Mouse (Mus musculus): ENCODE data around the gene Gas2l2. TPM values are rescaled to one million over a fixed set of nuclear protein-coding genes. Genes with fewer than 3 reads are reported as not detected.

The Gas2l2 gene
- polyA plus RNA-seq, 1 experiment = not detected

DNA sequence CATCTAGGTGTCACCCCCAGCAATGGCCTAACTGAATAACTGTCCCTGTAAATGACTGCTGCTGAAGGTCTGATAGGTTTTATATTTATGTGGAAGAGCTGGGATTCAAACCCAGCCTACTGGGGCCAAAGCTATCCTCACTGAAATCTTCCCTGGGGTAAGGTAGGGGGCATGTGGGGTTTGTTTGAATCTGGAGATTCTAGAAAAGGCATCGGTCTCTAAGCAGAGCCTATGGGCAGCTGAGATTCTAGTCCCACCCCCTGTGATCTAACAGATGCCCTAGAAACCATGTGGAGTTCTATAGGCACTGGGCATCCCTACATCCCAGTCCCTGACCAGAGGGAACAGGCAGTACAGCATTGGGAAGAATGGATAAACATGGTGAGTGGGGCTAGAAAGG is 8.1 kb upstream of the Gas2l2 start, which contains the start of gene 1700020L24Rik:
Gene 1700020L24Rik, plus strand, starts transcription at position 301 of the 400 bp plus-strand sequence.
- H3K4me1 ChIP-seq (ENCODE audit: control insufficient read depth) = peaks cover 9% of the 10 kb centered on the region
- H3K36me3 ChIP-seq (ENCODE audit: control insufficient read depth) = no peaks in the 10 kb centered on the region
- no peak for TF ChIP-seq GATA1 (IDR thresholded peaks at IDR 0.05; ENCODE audit: low read length)
- peaks cover 46% of the 10 kb centered on the region for H3K27me3 ChIP-seq (ENCODE audit: control insufficient read depth)
- no peaks in the 10 kb centered on the region for H3K9me3 ChIP-seq (ENCODE audit: control insufficient read depth, low read length)
- H3K4me3 ChIP-seq (replicated peaks) = no peak within 1 kb of the TSS

DNA sequence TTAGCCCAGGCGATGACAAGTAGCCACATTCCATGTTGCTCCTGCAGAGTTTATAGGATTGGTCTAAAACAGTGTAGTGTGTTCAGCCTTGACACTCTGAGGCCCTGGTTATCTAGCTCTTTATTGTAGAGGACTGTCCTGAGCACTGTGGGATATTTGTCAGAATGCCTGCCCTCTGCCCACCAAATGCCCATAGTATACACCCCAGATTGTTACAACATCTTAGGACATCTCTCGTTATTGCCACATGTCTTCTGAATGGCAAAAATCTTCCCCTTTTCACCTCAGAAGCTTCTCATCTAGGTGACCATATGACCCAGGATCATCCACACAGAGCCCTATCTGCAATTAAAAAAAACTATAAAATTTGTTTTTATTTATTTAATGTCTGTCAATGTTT is 3.3 kb upstream of the Gas2l2 start:
- Histone ChIP-seq H3K9me3 (ENCODE audit: control insufficient read depth, low read length) (no peaks in the 10 kb centered on the region), H3K4me1 (ENCODE audit: control insufficient read depth) (no peaks in the 10 kb centered on the region), H3K4me3 (replicated peaks) (no peak overlapping the region), H3K36me3 (ENCODE audit: control insufficient read depth) (no peaks in the 10 kb centered on the region), H3K27me3 (ENCODE audit: control insufficient read depth) (peaks cover 45% of the 10 kb centered on the region)
- no peak for TF ChIP-seq TAL1 (IDR thresholded peaks at IDR 0.05; ENCODE audit: low read length)

DNA sequence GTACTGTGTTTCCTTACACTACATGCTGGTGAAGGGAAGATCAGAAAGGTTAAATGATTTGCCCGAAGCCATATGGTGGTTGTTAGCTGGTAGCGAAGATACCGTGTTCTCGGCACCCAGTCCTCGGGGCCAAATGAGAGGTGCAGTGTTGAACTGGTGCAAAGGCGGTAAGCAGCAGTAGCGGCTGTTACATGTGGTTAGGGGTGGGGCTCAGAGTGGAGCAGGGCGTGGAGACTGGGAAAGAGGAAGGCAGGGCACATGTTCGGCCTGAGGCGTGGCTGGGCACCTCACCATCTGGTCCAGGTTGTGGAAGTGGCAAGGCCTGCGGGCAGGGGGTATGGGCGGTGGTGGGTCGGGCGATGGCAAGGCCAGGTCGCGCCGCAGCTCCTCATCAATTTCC is 2.3 kb downstream of the Gas2l2 start:
- H3K27me3 ChIP-seq (ENCODE audit: control insufficient read depth) = peaks cover 51% of the 10 kb centered on the region

DNA sequence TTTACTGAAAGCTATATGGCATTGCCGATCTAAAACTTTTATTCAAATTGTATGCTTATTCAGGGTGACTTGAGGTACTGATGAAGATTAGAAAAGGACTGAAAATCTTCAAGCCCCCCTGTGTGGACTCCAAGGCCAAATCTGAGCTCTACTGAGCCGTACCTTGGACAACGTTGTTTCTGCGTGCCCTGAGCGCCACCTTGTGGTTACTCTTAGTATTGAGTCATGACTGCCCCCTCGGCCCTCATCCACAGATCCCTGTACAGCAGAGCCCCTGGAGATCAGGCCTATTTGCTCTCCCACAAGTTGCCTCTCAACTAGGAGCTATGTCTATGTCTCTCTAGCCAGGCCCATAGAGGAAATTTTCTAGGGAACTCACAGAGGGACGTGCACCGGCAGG is 4.6 kb downstream of the Gas2l2 start:
- H3K4me1 ChIP-seq (ENCODE audit: control insufficient read depth) = no peaks in the 10 kb centered on the region; the same call in 1 of the 2 replicates
- no peak overlapping the region for H3K4me3 ChIP-seq (replicated peaks)
- H3K36me3 ChIP-seq (ENCODE audit: control insufficient read depth) = no peaks in the 10 kb centered on the region
- no peaks in the 10 kb centered on the region for H3K9me3 ChIP-seq (ENCODE audit: control insufficient read depth, low read length)
- no peak for TF ChIP-seq TAL1 (IDR thresholded peaks at IDR 0.05; ENCODE audit: low read length)
- H3K27me3 ChIP-seq (ENCODE audit: control insufficient read depth) = peaks cover 51% of the 10 kb centered on the region

More for the DNA sequence above, 2.3 kb downstream of the Gas2l2 start:
- H3K36me3 ChIP-seq (ENCODE audit: control insufficient read depth) = no peaks in the 10 kb centered on the region
- no peaks in the 10 kb centered on the region for H3K9me3 ChIP-seq (ENCODE audit: control insufficient read depth, low read length)
- H3K4me1 ChIP-seq (ENCODE audit: control insufficient read depth) = no peaks in the 10 kb centered on the region; the same call in 1 of the 2 replicates
- TF ChIP-seq TAL1 (IDR thresholded peaks at IDR 0.05; ENCODE audit: low read length) (no peak), GATA1 (IDR thresholded peaks at IDR 0.05; ENCODE audit: low read length) (no peak)
- H3K4me3 ChIP-seq (replicated peaks) = no peak overlapping the region

DNA sequence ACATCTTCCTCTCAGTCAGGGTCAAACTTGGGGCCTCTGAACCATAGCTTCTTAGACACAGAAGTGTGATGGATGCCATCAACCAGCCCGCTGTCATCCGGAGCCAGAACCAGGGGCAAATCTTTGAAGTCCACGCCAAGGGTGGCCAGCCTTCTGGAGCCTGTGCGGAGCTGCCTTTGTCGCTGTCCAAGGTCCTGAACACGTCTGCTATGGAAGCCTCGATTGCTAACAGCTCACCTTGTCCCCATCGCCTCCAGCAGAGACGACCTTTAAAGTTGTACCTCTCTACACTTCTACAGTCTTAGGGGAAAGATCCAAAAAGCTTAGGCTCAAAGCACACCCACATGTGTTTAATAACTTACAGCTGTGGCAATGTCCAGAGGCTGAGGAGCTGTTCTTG is 8.0 kb downstream of the Gas2l2 start:
- Histone ChIP-seq H3K9me3 (ENCODE audit: control insufficient read depth, low read length) (peaks cover 2% of the 10 kb centered on the region; the same call in 1 of the 2 replicates), H3K27me3 (ENCODE audit: control insufficient read depth) (peaks cover 42% of the 10 kb centered on the region), H3K4me1 (ENCODE audit: control insufficient read depth) (peaks cover 3% of the 10 kb centered on the region), H3K4me3 (replicated peaks) (no peak overlapping the region), H3K36me3 (ENCODE audit: control insufficient read depth) (no peaks in the 10 kb centered on the region)
- no peak for TF ChIP-seq GATA1 (IDR thresholded peaks at IDR 0.05; ENCODE audit: low read length)
- TF ChIP-seq TAL1 (IDR thresholded peaks at IDR 0.05; ENCODE audit: low read length) = no peak

DNA sequence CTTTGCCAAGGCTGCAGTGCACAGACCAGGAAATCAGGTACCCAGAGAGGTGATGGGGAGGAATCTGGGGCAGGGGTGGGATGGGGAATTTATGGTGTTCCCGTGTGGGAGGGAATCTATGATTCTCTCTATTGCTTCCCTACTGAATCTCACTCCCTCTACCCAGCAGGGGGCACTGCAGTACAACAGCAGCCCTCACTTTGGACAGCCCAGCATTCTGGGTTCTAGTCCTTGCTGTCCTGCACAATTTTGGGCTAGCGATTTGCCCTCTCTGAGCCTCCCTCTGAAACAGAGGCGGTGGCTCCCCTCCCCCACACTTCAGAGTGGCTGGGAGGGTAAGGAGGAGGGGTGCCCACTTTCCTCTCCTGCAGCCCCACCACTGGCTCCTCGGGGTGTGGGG is 8.9 kb downstream of the Gas2l2 start:
- peaks cover 33% of the 10 kb centered on the region for H3K27me3 ChIP-seq (ENCODE audit: control insufficient read depth)
- H3K4me1 ChIP-seq (ENCODE audit: control insufficient read depth) = peaks cover 3% of the 10 kb centered on the region

DNA sequence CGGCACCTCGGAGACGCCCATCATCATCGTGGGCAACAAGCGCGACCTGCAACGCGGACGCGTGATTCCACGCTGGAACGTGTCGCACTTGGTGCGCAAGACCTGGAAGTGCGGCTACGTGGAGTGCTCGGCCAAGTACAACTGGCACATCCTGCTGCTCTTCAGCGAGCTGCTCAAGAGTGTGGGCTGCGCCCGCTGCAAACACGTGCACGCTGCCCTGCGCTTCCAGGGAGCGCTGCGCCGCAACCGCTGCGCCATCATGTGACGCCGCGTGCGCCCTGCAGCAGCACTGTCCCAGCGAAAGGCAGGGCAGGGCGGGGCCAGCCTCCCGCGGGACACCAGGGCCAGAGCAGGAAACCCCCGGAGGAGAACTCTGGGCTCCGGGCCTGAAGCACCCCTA is 10.7 kb downstream of the Gas2l2 start:
- Histone ChIP-seq H3K36me3 (ENCODE audit: control insufficient read depth) (no peaks in the 10 kb centered on the region), H3K9me3 (ENCODE audit: control insufficient read depth, low read length) (peaks cover 2% of the 10 kb centered on the region; the same call in 1 of the 2 replicates), H3K4me3 (replicated peaks) (no peak overlapping the region), H3K4me1 (ENCODE audit: control insufficient read depth) (peaks cover 3% of the 10 kb centered on the region), H3K27me3 (ENCODE audit: control insufficient read depth) (peaks cover 33% of the 10 kb centered on the region)
- TF ChIP-seq GATA1 (IDR thresholded peaks at IDR 0.05; ENCODE audit: low read length) = no peak
- TF ChIP-seq TAL1 (IDR thresholded peaks at IDR 0.05; ENCODE audit: low read length) = no peak

More for the DNA sequence above, 8.9 kb downstream of the Gas2l2 start:
- Histone ChIP-seq H3K4me3 (replicated peaks) (no peak overlapping the region), H3K9me3 (ENCODE audit: control insufficient read depth, low read length) (peaks cover 2% of the 10 kb centered on the region; the same call in 1 of the 2 replicates), H3K36me3 (ENCODE audit: control insufficient read depth) (no peaks in the 10 kb centered on the region)
- TF ChIP-seq GATA1 (IDR thresholded peaks at IDR 0.05; ENCODE audit: low read length) = no peak
- TF ChIP-seq TAL1 (IDR thresholded peaks at IDR 0.05; ENCODE audit: low read length) = no peak

DNA sequence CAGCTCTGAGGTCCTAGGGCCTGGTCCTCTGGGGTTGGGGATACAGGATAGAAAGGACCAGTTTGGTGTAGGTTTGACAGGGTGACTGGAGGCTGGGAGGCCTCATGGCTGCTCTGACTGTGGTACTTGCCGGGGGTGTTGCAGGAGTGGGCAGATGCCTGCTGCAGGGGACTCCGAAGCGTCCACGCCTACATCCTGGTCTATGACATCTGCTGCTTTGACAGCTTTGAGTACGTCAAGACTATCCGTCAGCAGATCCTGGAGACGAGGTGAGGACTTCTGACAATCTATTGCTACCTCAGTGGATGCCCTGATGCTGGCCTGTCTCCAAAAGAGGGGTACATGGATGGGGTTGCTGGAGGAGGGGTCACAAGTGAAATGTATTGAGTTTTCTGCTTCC is 11.5 kb downstream of the Gas2l2 start:
- no peaks in the 10 kb centered on the region for H3K36me3 ChIP-seq (ENCODE audit: control insufficient read depth)
- no peak for TF ChIP-seq TAL1 (IDR thresholded peaks at IDR 0.05; ENCODE audit: low read length)
- TF ChIP-seq GATA1 (IDR thresholded peaks at IDR 0.05; ENCODE audit: low read length) = no peak
- H3K9me3 ChIP-seq (ENCODE audit: control insufficient read depth, low read length) = peaks cover 2% of the 10 kb centered on the region; the same call in 1 of the 2 replicates
- H3K4me3 ChIP-seq (replicated peaks) = no peak overlapping the region
- H3K27me3 ChIP-seq (ENCODE audit: control insufficient read depth) = peaks cover 33% of the 10 kb centered on the region
- peaks cover 3% of the 10 kb centered on the region for H3K4me1 ChIP-seq (ENCODE audit: control insufficient read depth)

DNA sequence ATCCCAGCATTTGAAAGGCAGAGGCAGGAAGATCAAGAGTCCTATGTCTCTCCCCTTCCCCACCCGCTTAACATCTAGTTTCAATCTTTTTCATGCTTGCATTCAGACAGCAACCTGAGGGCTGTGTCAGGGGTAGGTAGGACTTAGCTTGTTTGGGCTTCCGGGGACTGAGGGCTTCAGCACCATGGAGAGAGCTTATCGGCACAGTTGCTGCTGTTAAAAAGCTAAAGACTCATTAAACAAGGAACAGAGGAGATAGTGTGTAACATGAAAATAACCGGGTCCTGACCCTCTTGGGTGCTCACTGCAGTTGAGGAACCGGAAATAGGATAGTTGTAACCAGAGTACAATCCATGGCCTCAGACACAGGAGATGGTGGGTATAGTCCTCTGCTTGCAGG is 12.2 kb downstream of the Gas2l2 start:
- no peak for TF ChIP-seq GATA1 (IDR thresholded peaks at IDR 0.05; ENCODE audit: low read length)
- no peak for TF ChIP-seq TAL1 (IDR thresholded peaks at IDR 0.05; ENCODE audit: low read length)
- Histone ChIP-seq H3K4me1 (ENCODE audit: control insufficient read depth) (peaks cover 3% of the 10 kb centered on the region), H3K36me3 (ENCODE audit: control insufficient read depth) (no peaks in the 10 kb centered on the region), H3K9me3 (ENCODE audit: control insufficient read depth, low read length) (peaks cover 2% of the 10 kb centered on the region; the same call in 1 of the 2 replicates), H3K4me3 (replicated peaks) (no peak overlapping the region), H3K27me3 (ENCODE audit: control insufficient read depth) (peaks cover 35% of the 10 kb centered on the region)

DNA sequence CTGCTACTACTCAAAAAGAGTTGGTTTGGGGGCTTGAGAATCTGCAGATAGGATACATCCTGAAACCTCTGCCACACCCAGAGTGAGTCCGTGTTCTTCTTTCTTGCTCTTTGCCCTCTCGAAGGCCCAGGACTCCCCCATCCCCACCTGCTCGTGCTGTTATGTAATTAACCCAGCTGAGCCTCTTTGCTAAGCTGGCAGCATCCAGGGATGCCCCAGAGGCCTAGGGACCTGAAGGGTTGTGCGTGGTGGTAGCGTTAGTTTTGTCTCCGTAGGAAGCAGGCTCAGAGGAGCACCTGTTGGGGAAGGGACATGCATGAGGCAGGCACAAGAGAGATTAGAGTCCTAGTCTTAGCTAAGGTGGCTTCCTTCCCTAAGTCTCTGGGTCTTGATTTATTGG is 18.7 kb downstream of the Gas2l2 start:
- H3K9me3 ChIP-seq (ENCODE audit: control insufficient read depth, low read length) = no peaks in the 10 kb centered on the region
- H3K36me3 ChIP-seq (ENCODE audit: control insufficient read depth) = no peaks in the 10 kb centered on the region
- no peak overlapping the region for H3K4me3 ChIP-seq (replicated peaks)
- H3K4me1 ChIP-seq (ENCODE audit: control insufficient read depth) = no peaks in the 10 kb centered on the region
- H3K27me3 ChIP-seq (ENCODE audit: control insufficient read depth) = peaks cover 58% of the 10 kb centered on the region
- no peak for TF ChIP-seq GATA1 (IDR thresholded peaks at IDR 0.05; ENCODE audit: low read length)
- no peak for TF ChIP-seq TAL1 (IDR thresholded peaks at IDR 0.05; ENCODE audit: low read length)

All from erythroblast, embryonic 14.5 days (primary cell).